Mouse (Mus musculus): Measurements from ENCODE around the gene Sept5. TPM values are rescaled to one million over a fixed set of nuclear protein-coding genes. Genes with fewer than 3 reads are reported as not detected.

Sept5 gene
- polyA plus RNA-seq (2016; fragmentation: Nextera tagmentation; extraction: Ambion mirVana), result 45.5 and 47.2 TPM in 2 replicates

DNA sequence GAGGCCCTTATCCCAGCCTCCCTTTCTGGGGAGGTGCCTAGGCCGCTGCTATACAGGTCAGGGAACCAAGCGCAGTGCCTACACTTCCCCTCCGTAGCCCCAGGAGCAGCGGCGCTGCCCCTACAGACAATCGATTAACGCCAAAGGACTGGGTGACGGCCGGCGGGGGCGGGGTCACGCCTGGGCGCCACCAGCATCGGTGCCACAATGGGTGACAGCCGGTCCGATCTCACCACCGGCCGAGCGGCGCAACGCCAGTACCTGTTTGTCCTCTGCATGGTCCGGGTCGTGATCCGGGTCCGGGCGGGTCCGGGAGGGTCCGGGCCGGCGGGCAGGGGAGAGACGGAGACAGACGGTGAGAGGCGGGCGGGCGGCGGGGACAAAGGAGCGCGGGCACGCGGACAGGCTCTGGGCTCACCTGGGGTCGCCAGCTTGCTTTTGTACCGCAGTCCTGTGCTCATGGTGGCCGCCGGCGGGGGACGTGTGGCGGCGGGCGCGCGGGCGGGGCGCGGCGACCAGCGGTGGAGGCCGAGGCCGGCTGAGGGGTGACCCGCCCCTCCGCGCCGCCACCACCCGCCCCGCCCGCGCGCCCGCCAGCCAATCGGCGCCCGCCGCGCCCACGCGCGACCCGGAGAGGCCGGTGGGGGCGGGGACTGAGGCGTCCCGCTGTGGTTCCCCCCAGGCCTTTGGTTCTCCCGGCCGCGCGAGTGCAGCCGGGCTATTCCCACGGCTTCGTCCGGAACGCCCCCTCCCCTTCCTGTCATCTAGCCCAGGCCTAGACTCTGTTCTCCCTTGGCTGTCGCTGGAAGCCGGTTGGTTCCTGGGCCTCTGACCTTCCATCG is at the start of gene Sept5:
Gene Sept5 (minus strand): TSS at position 565 of the 842 bp plus-strand sequence.
- ATAC-seq (ENCODE audit: insufficient number of reproducible peaks, insufficient read depth, low FRiP score, low TSS enrichment), result peak; percentile 13
- peaks cover 32% of the 10 kb centered on the region for H3K27me3 ChIP-seq
- H3K9ac ChIP-seq, result peak within 1 kb of the TSS; percentile 80
- H3K36me3 ChIP-seq, result peaks cover 5% of the 10 kb centered on the region; the same call in 1 of the 2 replicates
- H3K4me3 ChIP-seq, result peak within 1 kb of the TSS; percentile 84
- H3K27ac ChIP-seq, result 0 out of 2 replicates have a peak within 1 kb of the TSS, but pooled peaks have one; percentile 30
- peak within 1 kb of the TSS; percentile 81 for H3K4me2 ChIP-seq (replicated peaks)
- H3K4me1 ChIP-seq, result peaks cover 29% of the 10 kb centered on the region
- WGBS, result under 1% methylated on average over 82 of the region's 93 CpGs
- H3K9me3 ChIP-seq, result no peaks in the 10 kb centered on the region

DNA sequence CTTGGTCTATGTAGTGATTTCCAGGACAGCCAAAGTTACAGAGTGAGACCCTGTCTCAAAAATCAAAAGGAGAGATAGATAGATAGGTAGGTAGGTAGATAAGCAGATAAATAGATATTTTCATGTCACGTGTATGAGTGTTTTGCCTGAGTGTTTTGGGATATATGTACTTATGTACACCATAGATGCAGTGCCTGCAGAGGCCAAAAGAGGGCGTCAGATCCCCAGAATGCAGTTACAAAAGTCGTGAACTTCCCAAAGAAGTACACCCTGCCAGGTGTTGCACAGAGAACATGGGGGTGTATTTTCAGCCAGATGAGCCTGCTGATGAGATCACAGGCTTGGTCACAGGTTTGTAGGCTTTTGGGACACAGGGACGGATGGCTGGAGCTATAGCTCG is 49.4 kb upstream of the Sept5 start:
- WGBS, result 50% methylated on average over 5 of the region's 5 CpGs
- Histone ChIP-seq H3K4me3 (no peak overlapping the region), H3K27me3 (no peaks in the 10 kb centered on the region), H3K27ac (no peak overlapping the region), H3K36me3 (no peaks in the 10 kb centered on the region), H3K9me3 (no peaks in the 10 kb centered on the region), H3K4me2 (replicated peaks) (no peak overlapping the region), H3K9ac (no peak overlapping the region), H3K4me1 (no peaks in the 10 kb centered on the region)
- ATAC-seq (ENCODE audit: insufficient number of reproducible peaks, insufficient read depth, low FRiP score, low TSS enrichment), result no peak

DNA sequence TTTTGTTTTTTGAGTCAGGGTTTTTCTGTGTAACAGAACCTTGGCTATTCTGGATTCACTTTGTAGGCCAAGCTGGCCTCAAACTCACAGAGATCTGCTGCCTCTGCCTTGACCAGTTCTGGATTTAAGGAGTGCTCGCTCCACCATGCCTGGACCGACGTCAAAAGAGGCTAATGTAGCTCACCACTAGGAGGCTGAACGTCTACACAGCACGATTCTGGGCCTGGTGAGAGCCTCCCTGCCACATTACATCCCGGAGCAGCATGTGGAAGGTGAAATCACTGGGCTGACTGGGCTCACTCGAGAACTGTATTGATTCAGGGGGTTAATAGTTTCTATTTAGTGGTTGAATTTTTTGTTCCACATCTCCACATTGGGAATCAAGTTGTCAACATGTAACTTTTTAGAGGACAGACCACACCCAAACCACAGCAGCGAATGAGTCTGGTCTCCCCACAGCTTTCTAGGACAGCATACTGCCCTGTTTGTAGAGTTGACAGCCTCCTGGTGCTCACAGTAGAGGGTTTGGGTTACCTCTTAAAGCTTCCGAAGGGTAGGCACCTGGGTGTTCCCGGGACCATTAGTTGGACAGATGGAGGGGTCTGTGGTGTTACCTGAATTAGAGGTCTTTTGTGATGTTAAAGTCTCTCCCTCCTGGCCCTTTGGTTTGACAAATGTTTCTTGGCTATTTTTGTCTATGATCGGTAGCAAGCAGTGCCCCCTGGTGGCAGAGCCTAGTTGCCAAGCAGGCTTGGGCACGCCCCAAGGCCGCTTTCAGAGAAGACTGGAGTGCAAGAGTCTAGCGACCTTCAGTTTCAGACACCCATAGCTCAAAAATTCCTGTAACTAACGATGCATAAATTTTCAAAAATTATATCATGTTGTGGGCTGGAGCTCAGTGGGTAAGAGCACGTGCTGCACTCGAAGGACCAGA is 48.3 kb upstream of the Sept5 start:
- ATAC-seq (ENCODE audit: insufficient number of reproducible peaks, insufficient read depth, low FRiP score, low TSS enrichment), result no peak

DNA sequence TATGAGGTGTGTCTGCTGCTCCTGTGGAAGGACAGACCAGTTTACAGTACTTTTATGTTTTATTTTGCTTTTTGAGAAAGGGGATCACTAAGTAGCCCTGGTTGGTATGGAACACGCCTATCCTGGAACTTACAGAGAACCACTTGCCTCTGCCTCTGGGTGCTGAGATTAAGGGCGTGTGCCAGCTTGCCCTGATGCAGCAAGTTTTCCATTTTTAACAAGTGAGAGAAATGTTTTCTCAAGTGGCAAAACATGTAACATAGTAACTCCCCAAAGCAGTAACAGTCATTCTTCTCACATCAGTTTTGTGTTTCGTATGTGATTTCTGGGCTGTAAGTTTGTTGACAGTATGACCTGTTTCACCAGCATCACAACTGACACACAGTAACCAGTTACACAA is 43.3 kb upstream of the Sept5 start:
- no peak overlapping the region for H3K9ac ChIP-seq
- no peak for ATAC-seq (ENCODE audit: insufficient number of reproducible peaks, insufficient read depth, low FRiP score, low TSS enrichment)
- H3K4me3 ChIP-seq, result no peak overlapping the region

More for the DNA sequence above, 48.3 kb upstream of the Sept5 start:
- no peaks in the 10 kb centered on the region for H3K4me1 ChIP-seq
- WGBS, result 37% methylated on average over 17 of the region's 17 CpGs
- H3K9ac ChIP-seq, result no peak overlapping the region
- no peak overlapping the region for H3K4me2 ChIP-seq (replicated peaks)
- no peak overlapping the region for H3K4me3 ChIP-seq
- H3K27ac ChIP-seq, result no peak overlapping the region
- H3K27me3 ChIP-seq, result no peaks in the 10 kb centered on the region
- no peaks in the 10 kb centered on the region for H3K9me3 ChIP-seq
- H3K36me3 ChIP-seq, result no peaks in the 10 kb centered on the region

DNA sequence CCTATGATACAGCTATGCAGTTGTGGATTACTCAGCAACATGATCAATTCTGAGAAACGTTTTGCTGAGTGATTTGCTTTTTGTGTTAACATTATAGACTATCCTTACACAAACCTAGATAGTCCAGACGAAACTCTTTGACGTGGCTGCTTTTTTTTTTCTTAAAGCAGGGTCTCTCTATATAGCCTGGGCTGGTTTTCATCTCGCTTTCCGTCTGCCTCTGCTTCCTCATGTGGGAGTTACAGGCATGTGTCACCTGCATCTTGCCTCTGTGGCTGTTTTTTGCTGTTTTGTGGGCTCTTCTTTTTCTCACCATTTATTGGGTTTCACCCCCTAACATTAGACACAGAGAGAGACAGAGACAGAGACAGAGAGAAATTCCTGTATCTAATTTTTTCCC is 42.3 kb upstream of the Sept5 start:
- no peak overlapping the region for H3K27ac ChIP-seq
- H3K9me3 ChIP-seq, result no peaks in the 10 kb centered on the region
- ATAC-seq (ENCODE audit: insufficient number of reproducible peaks, insufficient read depth, low FRiP score, low TSS enrichment), result no peak
- H3K9ac ChIP-seq, result no peak overlapping the region
- H3K36me3 ChIP-seq, result no peaks in the 10 kb centered on the region
- no peaks in the 10 kb centered on the region for H3K27me3 ChIP-seq
- H3K4me1 ChIP-seq, result no peaks in the 10 kb centered on the region
- no peak overlapping the region for H3K4me2 ChIP-seq (replicated peaks)
- H3K4me3 ChIP-seq, result no peak overlapping the region
- WGBS, result 67% methylated on average over 5 of the region's 5 CpGs

More for the DNA sequence above, 43.3 kb upstream of the Sept5 start:
- no peaks in the 10 kb centered on the region for H3K4me1 ChIP-seq
- no peak overlapping the region for H3K27ac ChIP-seq
- H3K27me3 ChIP-seq, result no peaks in the 10 kb centered on the region
- WGBS, result 76% methylated on average over 3 of the region's 3 CpGs
- no peak overlapping the region for H3K4me2 ChIP-seq (replicated peaks)
- H3K9me3 ChIP-seq, result no peaks in the 10 kb centered on the region
- H3K36me3 ChIP-seq, result no peaks in the 10 kb centered on the region

DNA sequence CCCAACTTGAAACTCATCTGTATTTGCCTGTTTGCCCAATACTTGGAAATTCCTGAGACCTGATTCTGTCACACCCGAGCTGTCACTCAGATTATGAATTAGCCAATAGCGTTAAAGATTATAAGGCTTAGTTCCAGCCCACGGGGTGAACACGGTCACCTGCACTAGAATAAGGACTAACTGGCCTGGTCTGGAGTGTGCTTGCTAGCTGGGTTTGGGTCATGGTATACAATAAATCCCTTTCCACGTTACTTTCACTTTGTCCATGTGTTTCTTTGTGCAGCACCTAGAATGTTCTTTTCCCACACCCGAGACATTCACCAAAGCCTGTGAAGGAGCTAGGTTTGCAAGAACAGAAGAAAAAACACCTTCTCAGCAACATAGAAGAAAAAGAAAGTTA is 40.2 kb upstream of the Sept5 start:
- Histone ChIP-seq H3K27me3 (no peaks in the 10 kb centered on the region), H3K4me2 (replicated peaks) (no peak overlapping the region), H3K9me3 (no peaks in the 10 kb centered on the region), H3K4me3 (no peak overlapping the region), H3K4me1 (no peaks in the 10 kb centered on the region), H3K36me3 (no peaks in the 10 kb centered on the region), H3K9ac (no peak overlapping the region), H3K27ac (no peak overlapping the region)
- no peak for ATAC-seq (ENCODE audit: insufficient number of reproducible peaks, insufficient read depth, low FRiP score, low TSS enrichment)
- 67% methylated on average over 6 of the region's 6 CpGs for whole genome bisulfite sequencing

DNA sequence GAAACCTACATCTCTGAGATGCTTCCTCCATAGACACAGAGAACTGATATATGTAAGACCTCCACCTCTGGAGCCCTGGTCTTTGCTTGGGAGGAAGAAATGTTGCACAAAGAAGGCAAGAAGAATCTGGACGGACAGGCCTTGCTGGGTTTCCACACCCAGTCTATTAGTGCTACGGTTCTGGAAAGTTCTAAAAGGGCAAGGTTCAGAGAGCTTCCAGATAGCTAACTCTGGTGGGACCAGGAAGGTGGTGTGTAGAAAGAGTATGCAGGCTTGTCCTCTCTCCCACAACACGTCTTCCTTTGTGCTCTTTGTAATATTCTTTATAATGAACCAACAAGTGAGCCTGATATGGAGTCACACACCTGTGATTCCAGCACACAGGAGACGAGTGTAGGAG is 28.8 kb upstream of the Sept5 start:
- H3K27me3 ChIP-seq, result no peaks in the 10 kb centered on the region
- no peak overlapping the region for H3K9ac ChIP-seq
- no peak overlapping the region for H3K27ac ChIP-seq
- no peak for ATAC-seq (ENCODE audit: insufficient number of reproducible peaks, insufficient read depth, low FRiP score, low TSS enrichment)
- H3K4me3 ChIP-seq, result no peak overlapping the region
- no peaks in the 10 kb centered on the region for H3K4me1 ChIP-seq
- WGBS, result 75% methylated on average over 4 of the region's 4 CpGs
- no peaks in the 10 kb centered on the region for H3K36me3 ChIP-seq
- H3K4me2 ChIP-seq (replicated peaks), result no peak overlapping the region
- H3K9me3 ChIP-seq, result no peaks in the 10 kb centered on the region

DNA sequence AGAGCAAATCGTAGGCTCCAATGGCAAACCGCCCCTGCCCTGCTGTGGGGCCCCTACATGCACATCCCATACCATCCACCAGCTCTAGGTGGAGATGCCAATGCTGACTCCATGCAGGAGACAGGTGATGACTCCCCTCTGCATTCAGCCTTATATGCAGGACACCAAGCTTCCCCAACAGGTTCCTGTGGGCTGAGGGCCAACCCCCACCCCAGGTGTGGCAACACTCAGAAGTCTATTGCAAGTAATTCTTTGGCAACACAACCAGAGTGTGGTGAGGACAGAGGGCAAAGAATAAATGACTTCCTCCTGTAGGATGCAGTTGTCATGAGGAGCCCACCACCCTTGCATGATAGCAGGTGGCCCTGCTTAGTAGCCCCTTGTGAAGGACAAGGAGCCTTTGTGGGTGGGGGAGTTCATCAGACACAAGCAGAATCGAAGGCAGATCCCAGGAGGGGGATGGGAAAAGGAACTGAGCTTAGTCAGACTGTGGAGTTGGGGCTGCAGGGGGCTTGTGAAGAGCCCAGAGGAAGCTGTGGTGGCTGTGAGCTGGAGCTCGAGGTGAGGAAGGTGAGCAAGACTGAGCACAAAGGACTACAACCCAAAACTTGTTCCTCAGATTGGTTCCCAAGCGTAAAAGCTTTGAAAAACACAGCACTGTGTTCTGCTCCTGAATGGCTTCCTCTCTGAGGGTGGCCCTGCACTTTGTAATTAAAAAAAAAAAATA is 25.8 kb upstream of the Sept5 start:
- Histone ChIP-seq H3K27ac (no peak overlapping the region), H3K4me1 (no peaks in the 10 kb centered on the region), H3K27me3 (no peaks in the 10 kb centered on the region), H3K4me3 (no peak overlapping the region), H3K9me3 (no peaks in the 10 kb centered on the region), H3K4me2 (replicated peaks) (no peak overlapping the region), H3K9ac (no peak overlapping the region), H3K36me3 (no peaks in the 10 kb centered on the region)
- no peak for ATAC-seq (ENCODE audit: insufficient number of reproducible peaks, insufficient read depth, low FRiP score, low TSS enrichment)
- 60% methylated on average over 5 of the region's 5 CpGs for WGBS

DNA sequence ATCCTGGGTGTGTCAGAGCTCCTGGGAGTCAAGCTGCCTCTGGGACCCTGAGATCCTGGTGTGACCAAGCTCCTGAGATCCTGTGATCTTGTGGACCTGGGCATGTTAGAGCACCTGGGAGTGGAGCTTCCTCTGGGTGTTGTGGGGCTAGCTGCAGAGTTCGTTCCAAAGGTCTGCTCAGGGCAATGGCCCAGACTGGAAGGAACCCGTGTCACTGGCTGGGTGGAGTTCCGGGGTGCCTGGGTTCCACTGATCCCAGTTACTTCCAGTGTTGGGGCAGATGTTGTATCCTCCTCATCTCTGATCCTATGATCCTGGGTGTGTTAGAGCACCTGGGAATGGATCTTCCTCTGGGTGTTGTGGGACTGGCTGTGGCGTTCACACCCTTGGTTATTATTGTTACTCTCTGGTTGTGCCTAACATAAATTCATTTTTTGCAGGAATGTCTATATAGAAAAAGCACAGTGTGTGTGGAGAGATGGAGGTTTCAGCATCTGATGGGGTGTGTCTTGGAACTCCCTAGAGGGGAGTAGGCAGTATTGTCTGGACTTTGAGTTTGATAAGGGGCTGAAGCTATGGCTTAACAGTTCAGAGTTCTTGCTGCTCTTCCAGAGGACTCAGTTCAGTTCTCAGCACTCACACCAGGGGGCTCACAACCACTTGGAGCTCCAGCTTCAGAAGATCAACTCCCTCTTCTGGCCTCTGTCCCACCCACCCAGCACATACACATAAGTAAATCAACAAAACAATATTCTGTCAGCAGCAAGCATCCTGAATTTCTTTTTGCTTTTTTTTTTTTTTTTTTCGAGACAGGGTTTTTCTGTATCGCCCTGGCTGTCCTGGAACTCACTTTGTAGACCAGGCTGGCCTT is 23.8 kb upstream of the Sept5 start:
- no peaks in the 10 kb centered on the region for H3K4me1 ChIP-seq
- 83% methylated on average over 6 of the region's 6 CpGs for whole genome bisulfite sequencing
- ATAC-seq (ENCODE audit: insufficient number of reproducible peaks, insufficient read depth, low FRiP score, low TSS enrichment), result no peak
- H3K27ac ChIP-seq, result no peak overlapping the region
- no peaks in the 10 kb centered on the region for H3K36me3 ChIP-seq
- H3K9me3 ChIP-seq, result no peaks in the 10 kb centered on the region
- no peaks in the 10 kb centered on the region for H3K27me3 ChIP-seq
- no peak overlapping the region for H3K4me3 ChIP-seq
- no peak overlapping the region for H3K9ac ChIP-seq
- H3K4me2 ChIP-seq (replicated peaks), result no peak overlapping the region

DNA sequence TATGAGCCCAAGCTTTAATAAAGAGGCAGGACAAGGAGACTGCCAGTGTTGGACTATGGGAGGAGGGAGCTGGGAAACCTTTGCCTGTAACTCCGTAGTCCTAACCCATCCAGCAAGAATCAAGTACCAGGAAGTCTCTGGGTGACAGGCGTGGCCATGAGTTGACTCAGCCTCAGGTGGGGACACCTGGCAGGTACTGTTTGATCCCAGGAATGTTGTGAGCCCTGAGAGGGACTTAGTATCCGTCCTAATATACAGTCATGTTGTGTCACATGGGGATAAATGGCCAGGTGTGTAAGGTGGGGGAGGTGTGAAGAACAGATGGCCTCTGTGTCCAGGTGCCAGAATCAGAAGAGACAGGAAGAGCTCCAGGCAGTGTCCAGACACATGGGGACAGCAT is 19.4 kb upstream of the Sept5 start:
- no peaks in the 10 kb centered on the region for H3K27me3 ChIP-seq
- no peak for ATAC-seq (ENCODE audit: insufficient number of reproducible peaks, insufficient read depth, low FRiP score, low TSS enrichment)
- H3K36me3 ChIP-seq, result no peaks in the 10 kb centered on the region
- 59% methylated on average over 3 of the region's 3 CpGs for WGBS
- H3K9me3 ChIP-seq, result no peaks in the 10 kb centered on the region
- no peak overlapping the region for H3K4me3 ChIP-seq
- H3K9ac ChIP-seq, result no peak overlapping the region
- no peak overlapping the region for H3K27ac ChIP-seq
- H3K4me2 ChIP-seq (replicated peaks), result no peak overlapping the region
- H3K4me1 ChIP-seq, result peaks cover 5% of the 10 kb centered on the region; the same call in 1 of the 2 replicates

All from embryonic facial prominence, embryonic 12.5 days (tissue).